Mouse (Mus musculus): ENCODE data around the gene Lrrc4. TPM values are rescaled to one million over a fixed set of nuclear protein-coding genes. Genes with fewer than 3 reads are reported as not detected.

The Lrrc4 gene
- total RNA-seq, 2 experiments from 2014 or later: 96.2 to 98.8 TPM

GRCm38 (mm10) chr6:28685052-28685451 lies 146.5 kb downstream of the Lrrc4 start:
- no peak overlapping the region for H3K27ac ChIP-seq
- no peak for DNase-seq (ENCODE audit: low spot score in 2 of 2)
- no peak overlapping the region for H3K4me3 ChIP-seq
- no peak for TF ChIP-seq CTCF (conservative IDR thresholded peaks at IDR 0.05)

GRCm38 (mm10) chr6:28681521-28682457 lies 149.8 kb downstream of the Lrrc4 start:
- DNase-seq (ENCODE audit: low spot score in 2 of 2): no peak
- Histone ChIP-seq H3K4me3 (no peak overlapping the region), H3K27ac (peak overlapping the region; percentile 40; the same call in 1 of the 2 replicates)
- no peak for TF ChIP-seq CTCF (conservative IDR thresholded peaks at IDR 0.05)

- TF ChIP-seq CTCF (conservative IDR thresholded peaks at IDR 0.05): no peak
- no peak for DNase-seq (ENCODE audit: low spot score in 2 of 2)
- Histone ChIP-seq H3K27ac (peak overlapping the region; percentile 24; the same call in 1 of the 2 replicates), H3K4me3 (no peak overlapping the region)
Observed at GRCm38 (mm10) chr6:28680537-28680936, 151.0 kb downstream of the Lrrc4 start.

GRCm38 (mm10) chr6:28678896-28679295 lies 152.7 kb downstream of the Lrrc4 start:
- no peak for TF ChIP-seq CTCF (conservative IDR thresholded peaks at IDR 0.05)
- no peak for DNase-seq (ENCODE audit: low spot score in 2 of 2)
- Histone ChIP-seq H3K27ac (no peak overlapping the region), H3K4me3 (no peak overlapping the region)

GRCm38 (mm10) chr6:28674686-28675085 lies 156.9 kb downstream of the Lrrc4 start:
- no peak for DNase-seq (ENCODE audit: low spot score in 2 of 2)
- no peak for TF ChIP-seq CTCF (conservative IDR thresholded peaks at IDR 0.05)
- no peak overlapping the region for H3K27ac ChIP-seq

GRCm38 (mm10) chr6:28672388-28672787 lies 159.2 kb downstream of the Lrrc4 start:
- Histone ChIP-seq H3K27ac (no peak overlapping the region), H3K4me3 (no peak overlapping the region)
- no peak for TF ChIP-seq CTCF (conservative IDR thresholded peaks at IDR 0.05)
- no peak for DNase-seq (ENCODE audit: low spot score in 2 of 2)

More at GRCm38 (mm10) chr6:28674686-28675085, 156.9 kb downstream of the Lrrc4 start:
- H3K4me3 ChIP-seq: no peak overlapping the region

- no peak for TF ChIP-seq CTCF (conservative IDR thresholded peaks at IDR 0.05)
- H3K4me3 ChIP-seq: no peak overlapping the region
- DNase-seq (ENCODE audit: low spot score in 2 of 2): no peak
- peak overlapping the region; percentile 58 for H3K27ac ChIP-seq
Observed at GRCm38 (mm10) chr6:28669251-28669650, 162.3 kb downstream of the Lrrc4 start.

- no peak overlapping the region for H3K27ac ChIP-seq
- DNase-seq (ENCODE audit: low spot score in 2 of 2): no peak
- no peak for TF ChIP-seq CTCF (conservative IDR thresholded peaks at IDR 0.05)
- H3K4me3 ChIP-seq: no peak overlapping the region
Observed at GRCm38 (mm10) chr6:28667586-28667985, 164.0 kb downstream of the Lrrc4 start.

- Histone ChIP-seq H3K4me3 (no peak overlapping the region), H3K27ac (no peak overlapping the region)
- TF ChIP-seq CTCF (conservative IDR thresholded peaks at IDR 0.05): no peak
- no peak for DNase-seq (ENCODE audit: low spot score in 2 of 2)
Observed at GRCm38 (mm10) chr6:28664716-28665115, 166.8 kb downstream of the Lrrc4 start.

GRCm38 (mm10) chr6:28663670-28664069 lies 167.9 kb downstream of the Lrrc4 start:
- no peak for DNase-seq (ENCODE audit: low spot score in 2 of 2)

GRCm38 (mm10) chr6:28663004-28663403 lies 168.5 kb downstream of the Lrrc4 start:
- H3K27ac ChIP-seq: no peak overlapping the region
- H3K4me3 ChIP-seq: no peak overlapping the region
- DNase-seq (ENCODE audit: low spot score in 2 of 2): no peak
- TF ChIP-seq CTCF (conservative IDR thresholded peaks at IDR 0.05): no peak

More at GRCm38 (mm10) chr6:28663670-28664069, 167.9 kb downstream of the Lrrc4 start:
- H3K27ac ChIP-seq: no peak overlapping the region
- no peak for TF ChIP-seq CTCF (conservative IDR thresholded peaks at IDR 0.05)
- H3K4me3 ChIP-seq: no peak overlapping the region

GRCm38 (mm10) chr6:28656511-28656910 lies 175.0 kb downstream of the Lrrc4 start:
- Histone ChIP-seq H3K4me3 (no peak overlapping the region), H3K27ac (no peak overlapping the region)
- DNase-seq (ENCODE audit: low spot score in 2 of 2): no peak
- no peak for TF ChIP-seq CTCF (conservative IDR thresholded peaks at IDR 0.05)

- TF ChIP-seq CTCF (conservative IDR thresholded peaks at IDR 0.05): no peak
- peak in 1 of 2 experiments; percentile 0 for DNase-seq (ENCODE audit: low spot score in 2 of 2)
- Histone ChIP-seq H3K4me3 (no peak overlapping the region), H3K27ac (no peak overlapping the region)
Observed at GRCm38 (mm10) chr6:28645231-28645630, 186.3 kb downstream of the Lrrc4 start.

- Histone ChIP-seq H3K27ac (no peak overlapping the region), H3K4me3 (no peak overlapping the region)
- TF ChIP-seq CTCF (conservative IDR thresholded peaks at IDR 0.05): no peak
- DNase-seq (ENCODE audit: low spot score in 2 of 2): peak in 1 of 2 experiments; percentile 3
Observed at GRCm38 (mm10) chr6:28642909-28643308, 188.6 kb downstream of the Lrrc4 start.

Measured in layer of hippocampus, adult 2 months (tissue).